Mouse (Mus musculus) bone marrow macrophage, adult 2 months (primary cell): ENCODE data around the gene Eva1b.

Experiments used
- CTCF ChIP-seq: IDR thresholded peaks from 2 replicates; pipeline ENCODE4 v1.5.1; 2012; ENCODE audit warnings: low read depth, mild to moderate bottlenecking, low read length, moderate library complexity
- POLR2A ChIP-seq: IDR thresholded peaks from 2 replicates; pipeline ENCODE4 v1.6.1; 2012; ENCODE audit warnings: mild to moderate bottlenecking, low read depth, low read length, borderline replicate concordance

DNA sequence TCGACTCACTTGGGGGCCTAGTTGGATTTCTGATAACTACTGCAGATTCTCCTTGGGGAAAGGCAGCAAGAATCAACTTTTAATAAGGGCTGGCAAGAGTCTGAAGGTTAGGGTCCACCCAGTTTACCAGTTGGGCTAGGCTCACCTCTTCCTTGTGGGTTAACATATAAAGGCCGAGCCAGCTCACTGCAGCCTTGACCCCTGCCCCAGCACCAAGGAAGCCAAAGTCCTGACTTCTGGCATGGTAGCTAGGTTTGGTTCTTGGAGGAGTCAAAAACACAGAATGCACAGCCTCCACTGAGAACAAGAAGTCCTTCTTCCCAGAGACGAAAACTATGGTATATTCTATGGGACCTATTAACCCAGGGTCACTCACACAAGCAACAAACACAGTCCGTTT lies 16.1 kb downstream of the Eva1b start:
- no peak for TF ChIP-seq CTCF
- no peak for TF ChIP-seq POLR2A
